Mouse (Mus musculus): ENCODE data around the gene Tex36. TPM values are rescaled to one million over a fixed set of nuclear protein-coding genes. Genes with fewer than 3 reads are reported as not detected.

The Tex36 gene
- total RNA-seq, 2 experiments from 2014 or later: not detected

Other genes starting within 250 kb of the Tex36 start
- 10.3 and 10.5 TPM in 2 replicates for gene Edrf1, start 35.4 kb upstream of the Tex36 start, total RNA-seq (2015)
- 14.6 and 24.0 TPM in 2 replicates for gene Edrf1, start 35.4 kb upstream of the Tex36 start, total RNA-seq (2017)
- not detected in 2 replicates for gene Mmp21, start 77.9 kb upstream of the Tex36 start, total RNA-seq (2015)
- not detected in 2 replicates for gene Mmp21, start 77.9 kb upstream of the Tex36 start, total RNA-seq (2017)
- gene Bccip, start 107.2 kb upstream of the Tex36 start, total RNA-seq (2015): 59.0 and 61.6 TPM in 2 replicates
- gene Bccip, start 107.2 kb upstream of the Tex36 start, total RNA-seq (2017): 66.8 and 70.6 TPM in 2 replicates
- gene Uros, start 107.9 kb upstream of the Tex36 start, total RNA-seq (2015): 9.0 and 14.0 TPM in 2 replicates
- 13.1 and 14.3 TPM in 2 replicates for gene Uros, start 107.9 kb upstream of the Tex36 start, total RNA-seq (2017)
- gene Fank1, start 174.7 kb upstream of the Tex36 start, total RNA-seq (2015): not detected in 2 replicates
- not detected in 2 replicates for gene Fank1, start 174.7 kb upstream of the Tex36 start, total RNA-seq (2017)
- gene Dhx32, start 180.6 kb upstream of the Tex36 start, total RNA-seq (2015): 4.0 and 7.0 TPM in 2 replicates
- gene Dhx32, start 180.6 kb upstream of the Tex36 start, total RNA-seq (2017): 17.7 and 25.4 TPM in 2 replicates

All from megakaryocyte, adult 5-6 weeks (primary cell).